Mouse (Mus musculus) left cerebral cortex, postnatal 14 days (tissue): ENCODE data around the gene Gtf3c5. TPM values are rescaled to one million over a fixed set of nuclear protein-coding genes. Genes with fewer than 3 reads are reported as not detected.

Experiments used
- DNase-seq, 2 experiments: peaks; one replicate each; pipeline ENCODE4 v3.0.0; 2021 to 2022; ENCODE audit warnings: low spot score in 2 of 2, mixed read lengths in 1 of 2
- intact Hi-C: fragments of 180-260 bp; cut with DNase I; formaldehyde crosslinking; loops from one replicate; pipeline ENCODE4 v1.15.1; 2025
- total RNA-seq, 2 experiments: library from RNA; stranded (reverse); gene quantifications; 2 replicates each; pipeline ENCODE4 v1.2.3; 2021

The Gtf3c5 gene
- total RNA-seq, 2 experiments from 2014 or later, result 15.8 to 17.6 TPM

- intact Hi-C loops, result loop anchor here (2.0 kb wide), 1 partner anchor 68 kb away; no protein-coding TSS in a partner anchor
- peak; percentile 88 to 92 for DNase-seq
These were observed 751 bp downstream of the Gtf3c5 start for GRCm38 (mm10) chr2:28582647-28583353.

GRCm38 (mm10) chr2:28578003-28578402, 5.5 kb downstream of the Gtf3c5 start:
- intact Hi-C loops, result no loop called here
- DNase-seq, result peak; percentile 30 to 36

GRCm38 (mm10) chr2:28576815-28577214, 6.7 kb downstream of the Gtf3c5 start:
- no peak for DNase-seq
- intact Hi-C loops, result no loop called here

GRCm38 (mm10) chr2:28575341-28575740, 8.2 kb downstream of the Gtf3c5 start:
- intact Hi-C loops, result no loop called here
- no peak for DNase-seq

GRCm38 (mm10) chr2:28569903-28570302, 13.6 kb downstream of the Gtf3c5 start:
- DNase-seq, result no peak
- intact Hi-C loops, result no loop called here

- DNase-seq, result no peak
- intact Hi-C loops, result no loop called here
These were observed 17.0 kb downstream of the Gtf3c5 start for GRCm38 (mm10) chr2:28566545-28566944.

- intact Hi-C loops, result no loop called here
- DNase-seq, result no peak
These were observed 19.2 kb downstream of the Gtf3c5 start for GRCm38 (mm10) chr2:28564380-28564779.

- intact Hi-C loops, result no loop called here
- DNase-seq, result no peak
These were observed 19.7 kb downstream of the Gtf3c5 start for GRCm38 (mm10) chr2:28563830-28564229.

GRCm38 (mm10) chr2:28563303-28563702, 20.2 kb downstream of the Gtf3c5 start, which contains the start of gene Cel:
Cel (minus strand) TSS chr2:28563403.
- no peak for DNase-seq
- intact Hi-C loops, result no loop called here

GRCm38 (mm10) chr2:28557452-28557851, 26.1 kb downstream of the Gtf3c5 start:
- DNase-seq, result no peak
- intact Hi-C loops, result no loop called here

- no peak for DNase-seq
- intact Hi-C loops, result no loop called here
These were observed 31.2 kb downstream of the Gtf3c5 start for GRCm38 (mm10) chr2:28552301-28552700.

- intact Hi-C loops, result loop anchor here (2.0 kb wide), 1 partner anchor 34 kb away; no protein-coding TSS in a partner anchor
- DNase-seq, result no peak
These were observed 34.4 kb downstream of the Gtf3c5 start for GRCm38 (mm10) chr2:28549157-28549556.

- intact Hi-C loops, result loop anchor here (2.0 kb wide), 1 partner anchor 33 kb away; no protein-coding TSS in a partner anchor
These were observed 36.0 kb downstream of the Gtf3c5 start for GRCm38 (mm10) chr2:28547237-28548172.

GRCm38 (mm10) chr2:28546560-28546959, 37.0 kb downstream of the Gtf3c5 start:
- no peak for DNase-seq
- intact Hi-C loops, result no loop called here

More at GRCm38 (mm10) chr2:28547237-28548172, 36.0 kb downstream of the Gtf3c5 start:
- peak; percentile 79 to 87 for DNase-seq

GRCm38 (mm10) chr2:28545976-28546375, 37.6 kb downstream of the Gtf3c5 start:
- intact Hi-C loops, result no loop called here
- DNase-seq, result no peak

- intact Hi-C loops, result no loop called here
- DNase-seq, result peak in 1 of 2 experiments; percentile 60
These were observed 39.7 kb downstream of the Gtf3c5 start for GRCm38 (mm10) chr2:28543894-28544293.

- no peak for DNase-seq
- intact Hi-C loops, result no loop called here
These were observed 42.8 kb downstream of the Gtf3c5 start for GRCm38 (mm10) chr2:28540587-28541227.

GRCm38 (mm10) chr2:28539949-28540348, 43.6 kb downstream of the Gtf3c5 start:
- intact Hi-C loops, result no loop called here
- no peak for DNase-seq

- intact Hi-C loops, result no loop called here
- DNase-seq, result peak; percentile 66 to 92
These were observed 44.3 kb downstream of the Gtf3c5 start for GRCm38 (mm10) chr2:28539206-28539605.

GRCm38 (mm10) chr2:28538817-28539128, 44.8 kb downstream of the Gtf3c5 start:
- no peak for DNase-seq
- intact Hi-C loops, result no loop called here
